Mouse (Mus musculus): Measurements from ENCODE around the gene Gm44973. TPM values are rescaled to one million over a fixed set of nuclear protein-coding genes. Genes with fewer than 3 reads are reported as not detected.
"Not testable (repeated sequence)": the region's sequence is repeated elsewhere in the genome, so short reads cannot be mapped to it uniquely, and the experiment has no call there.

Gene Gm44973
- total and polyA plus RNA-seq, 2 experiments from 2014 or later, result 2.3 TPM; not detected in 1

GRCm38 (mm10) chr7:5061774-5062359, 46.6 kb downstream of the Gm44973 start, which contains the start of gene U2af2:
TSS of gene U2af2 (plus strand) at chr7:5062143.
- Histone ChIP-seq H3K9me3 (ENCODE audit: low read length) (no peaks in the 10 kb centered on the region), H3K27ac (peak within 1 kb of the TSS; percentile 99), H3K27me3 (ENCODE audit: insufficient read depth, low read length) (no peaks in the 10 kb centered on the region), H3K4me2 (ENCODE audit: low read depth, low read length) (peak within 1 kb of the TSS; percentile 93), H3K36me3 (ENCODE audit: insufficient read depth, low read length) (peaks cover 4% of the 10 kb centered on the region; the same call in 1 of the 2 replicates), H3K9ac (replicated peaks; ENCODE audit: low read length) (peak within 1 kb of the TSS; percentile 79), H3K4me1 (ENCODE audit: insufficient read depth, low read length) (peaks cover 29% of the 10 kb centered on the region), H3K4me3 (ENCODE audit: low read length) (peak within 1 kb of the TSS; percentile 70)
- ATAC-seq (peak; percentile 83), DNase-seq (ENCODE audit: low spot score) (peak; percentile 95)
- 1% methylated on average over 59 of the region's 65 CpGs for WGBS
- no peak; the same call in 1 of the 2 replicates for TF ChIP-seq CTCF (IDR thresholded peaks at IDR 0.05; ENCODE audit: low read depth)

GRCm38 (mm10) chr7:5062360-5063001, 47.2 kb downstream of the Gm44973 start:
- Histone ChIP-seq H3K27ac (peak overlapping the region; percentile 99), H3K36me3 (ENCODE audit: insufficient read depth, low read length) (peaks cover 4% of the 10 kb centered on the region; the same call in 1 of the 2 replicates), H3K9me3 (ENCODE audit: low read length) (no peaks in the 10 kb centered on the region), H3K27me3 (ENCODE audit: insufficient read depth, low read length) (no peaks in the 10 kb centered on the region), H3K4me1 (ENCODE audit: insufficient read depth, low read length) (peaks cover 24% of the 10 kb centered on the region), H3K9ac (replicated peaks; ENCODE audit: low read length) (peak overlapping the region; percentile 79), H3K4me3 (ENCODE audit: low read length) (peak overlapping the region; percentile 70), H3K4me2 (ENCODE audit: low read depth, low read length) (peak overlapping the region; percentile 93)
- ATAC-seq, result peak; percentile 58
- WGBS, result 2% methylated on average over 49 of the region's 51 CpGs
- TF ChIP-seq CTCF (IDR thresholded peaks at IDR 0.05; ENCODE audit: low read depth), result no peak
- DNase-seq (ENCODE audit: low spot score), result peak; percentile 89

GRCm38 (mm10) chr7:5064886-5065285, 49.6 kb downstream of the Gm44973 start:
- no peak overlapping the region for H3K27ac ChIP-seq
- 95% methylated on average over 6 of the region's 6 CpGs for WGBS
- H3K9ac ChIP-seq (replicated peaks; ENCODE audit: low read length), result no peak overlapping the region
- no peaks in the 10 kb centered on the region for H3K27me3 ChIP-seq (ENCODE audit: insufficient read depth, low read length)
- no peak overlapping the region for H3K4me2 ChIP-seq (ENCODE audit: low read depth, low read length)
- H3K4me3 ChIP-seq (ENCODE audit: low read length), result no peak overlapping the region
- peaks cover 22% of the 10 kb centered on the region; the same call in 1 of the 2 replicates for H3K36me3 ChIP-seq (ENCODE audit: insufficient read depth, low read length)
- TF ChIP-seq CTCF (IDR thresholded peaks at IDR 0.05; ENCODE audit: low read depth), result no peak
- H3K4me1 ChIP-seq (ENCODE audit: insufficient read depth, low read length), result peaks cover 16% of the 10 kb centered on the region
- no peaks in the 10 kb centered on the region for H3K9me3 ChIP-seq (ENCODE audit: low read length)
- DNase-seq (ENCODE audit: low spot score) (no peak), ATAC-seq (no peak)

GRCm38 (mm10) chr7:5073586-5073985, 58.3 kb downstream of the Gm44973 start:
- no peak for TF ChIP-seq CTCF (IDR thresholded peaks at IDR 0.05; ENCODE audit: low read depth)
- H3K4me1 ChIP-seq (ENCODE audit: insufficient read depth, low read length), result no peaks in the 10 kb centered on the region
- no peaks in the 10 kb centered on the region for H3K9me3 ChIP-seq (ENCODE audit: low read length)
- H3K27me3 ChIP-seq (ENCODE audit: insufficient read depth, low read length), result no peaks in the 10 kb centered on the region
- ATAC-seq, result no peak
- no peak overlapping the region for H3K9ac ChIP-seq (replicated peaks; ENCODE audit: low read length)
- no peak overlapping the region for H3K27ac ChIP-seq
- DNase-seq (ENCODE audit: low spot score), result no peak
- peaks cover 73% of the 10 kb centered on the region for H3K36me3 ChIP-seq (ENCODE audit: insufficient read depth, low read length)
- no peak overlapping the region for H3K4me2 ChIP-seq (ENCODE audit: low read depth, low read length)
- WGBS, result 92% methylated on average over 1 of the region's 1 CpGs
- no peak overlapping the region for H3K4me3 ChIP-seq (ENCODE audit: low read length)

- no peaks in the 10 kb centered on the region for H3K27me3 ChIP-seq (ENCODE audit: insufficient read depth, low read length)
- H3K4me2 ChIP-seq (ENCODE audit: low read depth, low read length), result no peak overlapping the region
- no peak overlapping the region for H3K4me3 ChIP-seq (ENCODE audit: low read length)
- peaks cover 61% of the 10 kb centered on the region for H3K36me3 ChIP-seq (ENCODE audit: insufficient read depth, low read length)
- ATAC-seq, result no peak
- H3K9me3 ChIP-seq (ENCODE audit: low read length), result no peaks in the 10 kb centered on the region
- no peaks in the 10 kb centered on the region for H3K4me1 ChIP-seq (ENCODE audit: insufficient read depth, low read length)
- no peak for TF ChIP-seq CTCF (IDR thresholded peaks at IDR 0.05; ENCODE audit: low read depth)
- no peak for DNase-seq (ENCODE audit: low spot score)
- H3K9ac ChIP-seq (replicated peaks; ENCODE audit: low read length), result no peak overlapping the region
- WGBS, result 83% methylated on average over 5 of the region's 5 CpGs
- no peak overlapping the region for H3K27ac ChIP-seq
These were observed 59.7 kb downstream of the Gm44973 start for GRCm38 (mm10) chr7:5074984-5075383.

- H3K4me2 ChIP-seq (ENCODE audit: low read depth, low read length), result no peak overlapping the region
- H3K36me3 ChIP-seq (ENCODE audit: insufficient read depth, low read length), result peaks cover 43% of the 10 kb centered on the region
- H3K4me1 ChIP-seq (ENCODE audit: insufficient read depth, low read length), result peaks cover 10% of the 10 kb centered on the region
- ATAC-seq, result no peak
- H3K27ac ChIP-seq, result no peak overlapping the region
- H3K27me3 ChIP-seq (ENCODE audit: insufficient read depth, low read length), result no peaks in the 10 kb centered on the region
- no peak for DNase-seq (ENCODE audit: low spot score)
- H3K4me3 ChIP-seq (ENCODE audit: low read length), result no peak overlapping the region
- no peak for TF ChIP-seq CTCF (IDR thresholded peaks at IDR 0.05; ENCODE audit: low read depth)
- no peaks in the 10 kb centered on the region for H3K9me3 ChIP-seq (ENCODE audit: low read length)
- H3K9ac ChIP-seq (replicated peaks; ENCODE audit: low read length), result no peak overlapping the region
- 86% methylated on average over 2 of the region's 2 CpGs for WGBS
These were observed 61.6 kb downstream of the Gm44973 start for GRCm38 (mm10) chr7:5076931-5077330.

- peaks cover 22% of the 10 kb centered on the region; the same call in 1 of the 2 replicates for H3K36me3 ChIP-seq (ENCODE audit: insufficient read depth, low read length)
- H3K9ac ChIP-seq (replicated peaks; ENCODE audit: low read length), result peak overlapping the region; percentile 94; the same call in 1 of the 2 replicates
- H3K27ac ChIP-seq, result peak overlapping the region; percentile 94
- DNase-seq (ENCODE audit: low spot score); H3K9me3 ChIP-seq (ENCODE audit: low read length); H3K27me3 ChIP-seq (ENCODE audit: insufficient read depth, low read length): not testable (repeated sequence)
- H3K4me3 ChIP-seq (ENCODE audit: low read length), result peak overlapping the region; percentile 85
- peak overlapping the region; percentile 71 for H3K4me2 ChIP-seq (ENCODE audit: low read depth, low read length)
- 46% methylated on average over 9 of the region's 13 CpGs for WGBS
- peaks cover 11% of the 10 kb centered on the region for H3K4me1 ChIP-seq (ENCODE audit: insufficient read depth, low read length)
- peak; percentile 11 for ATAC-seq
These were observed 64.2 kb downstream of the Gm44973 start for GRCm38 (mm10) chr7:5079365-5080009.
